Mouse (Mus musculus): Measurements from ENCODE around the gene Trappc2l.

Gene Trappc2l

GRCm38 (mm10) chr8:122580926-122581325 lies 30.5 kb upstream of the Trappc2l start:
- no peak for DNase-seq (ENCODE audit: low spot score)

GRCm38 (mm10) chr8:122584981-122585380 lies 26.5 kb upstream of the Trappc2l start:
- no peak for DNase-seq (ENCODE audit: low spot score)

GRCm38 (mm10) chr8:122585411-122585891 lies 26.0 kb upstream of the Trappc2l start:
- DNase-seq (ENCODE audit: low spot score) = no peak

GRCm38 (mm10) chr8:122586171-122586570 lies 25.3 kb upstream of the Trappc2l start:
- no peak for DNase-seq (ENCODE audit: low spot score)

- no peak for DNase-seq (ENCODE audit: low spot score)
These were observed 24.7 kb upstream of the Trappc2l start for GRCm38 (mm10) chr8:122586749-122587148.

- no peak for DNase-seq (ENCODE audit: low spot score)
These were observed 18.2 kb upstream of the Trappc2l start for GRCm38 (mm10) chr8:122593240-122593639.

- no peak for DNase-seq (ENCODE audit: low spot score)
These were observed 17.5 kb upstream of the Trappc2l start for GRCm38 (mm10) chr8:122593783-122594507.

GRCm38 (mm10) chr8:122596031-122596430 lies 15.4 kb upstream of the Trappc2l start:
- no peak for DNase-seq (ENCODE audit: low spot score)

- DNase-seq (ENCODE audit: low spot score) = no peak
These were observed 10.8 kb upstream of the Trappc2l start for GRCm38 (mm10) chr8:122600666-122601065.

GRCm38 (mm10) chr8:122604640-122605039 lies 6.8 kb upstream of the Trappc2l start:
- no peak for DNase-seq (ENCODE audit: low spot score)

- no peak for DNase-seq (ENCODE audit: low spot score)
These were observed 6.1 kb upstream of the Trappc2l start for GRCm38 (mm10) chr8:122605367-122605766.

GRCm38 (mm10) chr8:122606810-122607209 lies 4.6 kb upstream of the Trappc2l start:
- no peak for DNase-seq (ENCODE audit: low spot score)

- no peak for DNase-seq (ENCODE audit: low spot score)
These were observed 1.2 kb upstream of the Trappc2l start for GRCm38 (mm10) chr8:122610209-122610608.

GRCm38 (mm10) chr8:122610612-122611277 lies 695 bp upstream of the Trappc2l start:
- no peak for DNase-seq (ENCODE audit: low spot score)

GRCm38 (mm10) chr8:122616181-122616905 lies 4.9 kb downstream of the Trappc2l start:
- no peak for DNase-seq (ENCODE audit: low spot score)

GRCm38 (mm10) chr8:122617947-122618546 lies 6.6 kb downstream of the Trappc2l start:
- DNase-seq (ENCODE audit: low spot score) = peak; percentile 81

GRCm38 (mm10) chr8:122618660-122619378 lies 7.4 kb downstream of the Trappc2l start:
- DNase-seq (ENCODE audit: low spot score) = no peak

- no peak for DNase-seq (ENCODE audit: low spot score)
These were observed 9.0 kb downstream of the Trappc2l start for GRCm38 (mm10) chr8:122620446-122620845.

GRCm38 (mm10) chr8:122622727-122623126 lies 11.3 kb downstream of the Trappc2l start, which contains the start of gene Pabpn1l:
Gene Pabpn1l, minus strand, starts transcription at chr8:122622739.
- no peak for DNase-seq (ENCODE audit: low spot score)

GRCm38 (mm10) chr8:122623844-122624642 lies 12.6 kb downstream of the Trappc2l start:
- DNase-seq (ENCODE audit: low spot score) = no peak

- no peak for DNase-seq (ENCODE audit: low spot score)
These were observed 13.2 kb downstream of the Trappc2l start for GRCm38 (mm10) chr8:122624653-122625052.

Measured in urinary bladder, postnatal 25 days (tissue).